Mouse (Mus musculus) 3134 (cell line): ENCODE results near the gene Pcolce.
A peak's percentile ranks its signal among the peaks of the same experiment; 100 is the strongest.

Experiments used
- DNase-seq: peaks from one replicate; pipeline ENCODE4 v3.0.0-alpha.2; 2011; ENCODE audit warnings: low spot score; ENCODE audit not compliant: insufficient read length; ENCODE audit errors: extremely low read depth

The Pcolce gene

GRCm38 (mm10) chr5:137597625-137598024 is 16.0 kb downstream of the Pcolce start:
- no peak for DNase-seq

- DNase-seq, result no peak
Measured at GRCm38 (mm10) chr5:137596601-137597261, 16.9 kb downstream of the Pcolce start.

- DNase-seq, result no peak
Measured at GRCm38 (mm10) chr5:137595921-137596320, 17.7 kb downstream of the Pcolce start.

GRCm38 (mm10) chr5:137590507-137590906 is 23.1 kb downstream of the Pcolce start:
- peak; percentile 64 for DNase-seq

- no peak for DNase-seq
Measured at GRCm38 (mm10) chr5:137584976-137585375, 28.6 kb downstream of the Pcolce start.

- no peak for DNase-seq
Measured at GRCm38 (mm10) chr5:137583670-137584169, 29.9 kb downstream of the Pcolce start.

- no peak for DNase-seq
Measured at GRCm38 (mm10) chr5:137582702-137583101, 30.9 kb downstream of the Pcolce start.

GRCm38 (mm10) chr5:137580246-137580645 is 33.3 kb downstream of the Pcolce start:
- no peak for DNase-seq

- no peak for DNase-seq
Measured at GRCm38 (mm10) chr5:137574470-137574901, 39.1 kb downstream of the Pcolce start.

GRCm38 (mm10) chr5:137570691-137571586 is 42.6 kb downstream of the Pcolce start:
- no peak for DNase-seq

GRCm38 (mm10) chr5:137570181-137570580 is 43.4 kb downstream of the Pcolce start:
- DNase-seq, result no peak

GRCm38 (mm10) chr5:137569665-137570064 is 43.9 kb downstream of the Pcolce start, which contains the start of gene Tfr2:
Tfr2 (plus strand) TSS chr5:137569840.
- peak; percentile 89 for DNase-seq

- no peak for DNase-seq
Measured at GRCm38 (mm10) chr5:137569031-137569430, 44.6 kb downstream of the Pcolce start.

GRCm38 (mm10) chr5:137568223-137568798 is 45.3 kb downstream of the Pcolce start:
- no peak for DNase-seq

- DNase-seq, result no peak
Measured at GRCm38 (mm10) chr5:137566416-137566815, 47.2 kb downstream of the Pcolce start.

- no peak for DNase-seq
Measured at GRCm38 (mm10) chr5:137565744-137566143, 47.8 kb downstream of the Pcolce start.

GRCm38 (mm10) chr5:137562965-137563364 is 50.6 kb downstream of the Pcolce start:
- no peak for DNase-seq

- no peak for DNase-seq
Measured at GRCm38 (mm10) chr5:137561556-137561955, 52.0 kb downstream of the Pcolce start.
